Mouse (Mus musculus): ENCODE data around the gene Eno3. TPM values are rescaled to one million over a fixed set of nuclear protein-coding genes. Genes with fewer than 3 reads are reported as not detected.

Gene Eno3
- polyA plus RNA-seq, 1 experiment from 2014 or later: 468 TPM

DNA sequence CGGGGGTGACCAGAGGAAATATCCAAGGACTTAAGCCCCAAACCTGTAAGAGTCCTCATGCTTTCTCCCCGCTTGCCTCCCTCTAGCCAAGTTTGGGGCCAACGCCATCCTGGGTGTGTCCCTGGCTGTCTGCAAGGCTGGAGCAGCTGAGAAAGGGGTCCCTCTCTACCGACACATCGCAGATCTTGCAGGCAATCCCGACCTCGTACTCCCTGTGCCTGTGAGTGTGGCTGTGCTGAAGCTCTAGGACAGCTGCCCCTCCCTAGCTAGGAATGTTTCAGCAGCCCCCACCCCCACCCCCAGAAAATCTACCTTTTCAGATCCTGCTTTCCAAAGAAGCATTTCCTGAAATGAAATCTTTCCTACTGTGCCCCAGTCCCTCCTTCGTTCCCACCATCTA, 1.9 kb downstream of the Eno3 start:
- Histone ChIP-seq H3K4me1 (ENCODE audit: control insufficient read depth in 2 of 2, insufficient read depth in 2 of 2, low read length in 2 of 2) (peaks cover 29 to 39% of the 10 kb centered on the region in 2 experiments), H3K4me3 (ENCODE audit: control insufficient read depth in 1 of 2, insufficient read depth in 1 of 2, low read depth in 1 of 2, low read length in 2 of 2) (no peak overlapping the region), H3K9ac (ENCODE audit: low read length) (peak overlapping the region; percentile 99), H3K9me3 (ENCODE audit: control insufficient read depth, low read length) (no peaks in the 10 kb centered on the region), H3K4me2 (ENCODE audit: low read length) (peak overlapping the region; percentile 90), H3K27ac (replicated peaks in 1 of 2; ENCODE audit: control insufficient read depth in 1 of 2, insufficient read depth in 1 of 2, low read depth in 2 of 2, low read length in 2 of 2) (no peak overlapping the region), H3K36me3 (ENCODE audit: control insufficient read depth, insufficient read depth, low read length) (peaks cover 56% of the 10 kb centered on the region), H3K27me3 (ENCODE audit: control insufficient read depth, insufficient read depth, low read length) (no peaks in the 10 kb centered on the region)
- WGBS: 51% methylated on average over 7 of the region's 8 CpGs
- ATAC-seq (ENCODE audit: insufficient number of reproducible peaks, insufficient read depth, low FRiP score, low read depth): no peak

DNA sequence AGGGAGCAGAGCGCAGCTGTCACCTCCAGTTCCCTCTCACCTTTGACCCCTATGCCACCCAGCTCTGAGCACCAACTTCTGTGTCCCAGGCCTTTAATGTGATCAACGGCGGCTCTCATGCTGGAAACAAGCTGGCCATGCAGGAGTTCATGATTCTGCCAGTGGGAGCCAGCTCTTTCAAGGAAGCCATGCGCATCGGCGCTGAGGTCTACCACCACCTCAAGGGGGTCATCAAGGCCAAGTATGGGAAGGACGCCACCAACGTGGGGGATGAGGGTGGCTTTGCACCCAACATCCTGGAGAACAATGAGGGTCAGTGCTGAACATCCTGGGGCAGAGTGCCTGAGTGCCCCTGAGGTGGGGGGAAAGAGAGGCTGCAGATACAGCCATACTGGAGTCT, 3.6 kb downstream of the Eno3 start:
- H3K36me3 ChIP-seq (ENCODE audit: control insufficient read depth, insufficient read depth, low read length): peaks cover 73% of the 10 kb centered on the region
- H3K9ac ChIP-seq (ENCODE audit: low read length): no peak overlapping the region
- H3K9me3 ChIP-seq (ENCODE audit: control insufficient read depth, low read length): no peaks in the 10 kb centered on the region
- H3K4me1 ChIP-seq (ENCODE audit: control insufficient read depth in 2 of 2, insufficient read depth in 2 of 2, low read length in 2 of 2): peaks cover 29 to 41% of the 10 kb centered on the region in 2 experiments
- H3K4me2 ChIP-seq (ENCODE audit: low read length): no peak overlapping the region
- WGBS: 90% methylated on average over 8 of the region's 8 CpGs
- no peaks in the 10 kb centered on the region for H3K27me3 ChIP-seq (ENCODE audit: control insufficient read depth, insufficient read depth, low read length)
- no peak for ATAC-seq (ENCODE audit: insufficient number of reproducible peaks, insufficient read depth, low FRiP score, low read depth)
- no peak overlapping the region for H3K27ac ChIP-seq (replicated peaks in 1 of 2; ENCODE audit: control insufficient read depth in 1 of 2, insufficient read depth in 1 of 2, low read depth in 2 of 2, low read length in 2 of 2)
- H3K4me3 ChIP-seq (ENCODE audit: control insufficient read depth in 1 of 2, insufficient read depth in 1 of 2, low read depth in 1 of 2, low read length in 2 of 2): no peak overlapping the region

DNA sequence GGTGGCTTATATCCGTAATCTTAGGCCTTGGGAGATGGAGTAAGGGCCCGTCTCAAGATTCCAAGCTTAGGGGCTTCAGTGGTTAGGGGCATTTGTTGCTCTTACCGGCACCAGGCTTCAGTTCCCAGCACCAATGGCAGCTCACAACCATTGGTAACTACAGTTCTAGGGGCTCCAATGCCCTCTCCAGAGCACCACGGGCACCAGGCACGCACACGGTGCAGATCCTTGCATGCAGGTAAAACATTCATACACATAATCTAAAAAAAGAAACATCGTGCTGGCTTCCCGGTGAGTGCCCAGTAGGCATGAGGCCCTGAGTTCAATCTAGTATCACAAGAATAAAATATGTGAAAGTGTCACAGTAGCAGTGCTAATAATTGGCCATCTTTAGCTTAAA, 6.1 kb downstream of the Eno3 start:
- Histone ChIP-seq H3K4me2 (ENCODE audit: low read length) (no peak overlapping the region), H3K4me3 (ENCODE audit: control insufficient read depth in 1 of 2, insufficient read depth in 1 of 2, low read depth in 1 of 2, low read length in 2 of 2) (no peak overlapping the region), H3K9me3 (ENCODE audit: control insufficient read depth, low read length) (no peaks in the 10 kb centered on the region), H3K36me3 (ENCODE audit: control insufficient read depth, insufficient read depth, low read length) (peaks cover 88% of the 10 kb centered on the region), H3K27ac (replicated peaks in 1 of 2; ENCODE audit: control insufficient read depth in 1 of 2, insufficient read depth in 1 of 2, low read depth in 2 of 2, low read length in 2 of 2) (0 out of 4 replicates have a peak overlapping the region, but pooled peaks of 1 of the 2 experiments have one; percentile 19), H3K27me3 (ENCODE audit: control insufficient read depth, insufficient read depth, low read length) (no peaks in the 10 kb centered on the region), H3K9ac (ENCODE audit: low read length) (no peak overlapping the region), H3K4me1 (ENCODE audit: control insufficient read depth in 2 of 2, insufficient read depth in 2 of 2, low read length in 2 of 2) (peaks cover 9 to 33% of the 10 kb centered on the region in 2 experiments)
- ATAC-seq (ENCODE audit: insufficient number of reproducible peaks, insufficient read depth, low FRiP score, low read depth): no peak
- 73% methylated on average over 8 of the region's 8 CpGs for WGBS

GRCm38 (mm10) chr11:70663957-70664356, 7.0 kb downstream of the Eno3 start:
- Histone ChIP-seq H3K36me3 (ENCODE audit: control insufficient read depth, insufficient read depth, low read length) (peaks cover 82% of the 10 kb centered on the region), H3K9me3 (ENCODE audit: control insufficient read depth, low read length) (no peaks in the 10 kb centered on the region), H3K9ac (ENCODE audit: low read length) (no peak overlapping the region), H3K4me1 (ENCODE audit: control insufficient read depth in 2 of 2, insufficient read depth in 2 of 2, low read length in 2 of 2) (peaks cover 3 to 27% of the 10 kb centered on the region in 2 experiments; a peak in 3 of 4 replicates), H3K4me2 (ENCODE audit: low read length) (no peak overlapping the region), H3K4me3 (ENCODE audit: control insufficient read depth in 1 of 2, insufficient read depth in 1 of 2, low read depth in 1 of 2, low read length in 2 of 2) (no peak overlapping the region), H3K27me3 (ENCODE audit: control insufficient read depth, insufficient read depth, low read length) (no peaks in the 10 kb centered on the region), H3K27ac (replicated peaks in 1 of 2; ENCODE audit: control insufficient read depth in 1 of 2, insufficient read depth in 1 of 2, low read depth in 2 of 2, low read length in 2 of 2) (0 out of 4 replicates have a peak overlapping the region, but pooled peaks of 1 of the 2 experiments have one; percentile 24)
- 69% methylated on average over 6 of the region's 6 CpGs for WGBS
- ATAC-seq (ENCODE audit: insufficient number of reproducible peaks, insufficient read depth, low FRiP score, low read depth): no peak

DNA sequence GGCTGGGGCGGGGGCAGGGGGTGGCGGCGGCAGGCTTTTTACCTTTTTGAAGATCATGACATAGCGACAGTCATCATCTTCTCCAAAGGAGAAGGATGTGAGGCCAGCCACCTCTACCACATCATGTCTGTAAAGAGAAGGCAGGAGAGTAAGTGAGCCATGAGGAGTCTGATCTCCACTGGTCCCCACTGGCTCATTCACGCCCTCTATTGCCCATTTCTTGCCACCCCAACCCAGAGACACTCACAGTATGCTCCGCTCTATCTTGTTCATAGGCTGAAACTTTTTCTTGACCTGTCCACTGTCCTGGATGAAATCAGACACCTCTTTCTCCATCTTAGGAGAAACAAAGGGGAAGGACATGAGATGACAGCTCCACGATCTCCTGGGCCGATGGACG, 7.7 kb downstream of the Eno3 start:
- no peak overlapping the region for H3K4me3 ChIP-seq (ENCODE audit: control insufficient read depth in 1 of 2, insufficient read depth in 1 of 2, low read depth in 1 of 2, low read length in 2 of 2)
- ATAC-seq (ENCODE audit: insufficient number of reproducible peaks, insufficient read depth, low FRiP score, low read depth): no peak
- no peaks in the 10 kb centered on the region for H3K27me3 ChIP-seq (ENCODE audit: control insufficient read depth, insufficient read depth, low read length)
- H3K27ac ChIP-seq (replicated peaks in 1 of 2; ENCODE audit: control insufficient read depth in 1 of 2, insufficient read depth in 1 of 2, low read depth in 2 of 2, low read length in 2 of 2): no peak overlapping the region
- H3K9ac ChIP-seq (ENCODE audit: low read length): no peak overlapping the region
- H3K36me3 ChIP-seq (ENCODE audit: control insufficient read depth, insufficient read depth, low read length): peaks cover 74% of the 10 kb centered on the region
- peaks cover 2 to 21% of the 10 kb centered on the region in 2 experiments; a peak in 3 of 4 replicates for H3K4me1 ChIP-seq (ENCODE audit: control insufficient read depth in 2 of 2, insufficient read depth in 2 of 2, low read length in 2 of 2)
- no peaks in the 10 kb centered on the region for H3K9me3 ChIP-seq (ENCODE audit: control insufficient read depth, low read length)
- WGBS: 87% methylated on average over 9 of the region's 9 CpGs
- H3K4me2 ChIP-seq (ENCODE audit: low read length): no peak overlapping the region

- Histone ChIP-seq H3K36me3 (ENCODE audit: control insufficient read depth, insufficient read depth, low read length) (peaks cover 62% of the 10 kb centered on the region), H3K4me1 (ENCODE audit: control insufficient read depth in 2 of 2, insufficient read depth in 2 of 2, low read length in 2 of 2) (peaks cover 10 to 28% of the 10 kb centered on the region in 2 experiments; a peak in 3 of 4 replicates), H3K27me3 (ENCODE audit: control insufficient read depth, insufficient read depth, low read length) (no peaks in the 10 kb centered on the region), H3K4me2 (ENCODE audit: low read length) (no peak overlapping the region), H3K9ac (ENCODE audit: low read length) (no peak overlapping the region), H3K9me3 (ENCODE audit: control insufficient read depth, low read length) (no peaks in the 10 kb centered on the region), H3K27ac (replicated peaks in 1 of 2; ENCODE audit: control insufficient read depth in 1 of 2, insufficient read depth in 1 of 2, low read depth in 2 of 2, low read length in 2 of 2) (no peak overlapping the region), H3K4me3 (ENCODE audit: control insufficient read depth in 1 of 2, insufficient read depth in 1 of 2, low read depth in 1 of 2, low read length in 2 of 2) (no peak overlapping the region)
- no peak for ATAC-seq (ENCODE audit: insufficient number of reproducible peaks, insufficient read depth, low FRiP score, low read depth)
- 87% methylated on average over 8 of the region's 8 CpGs for WGBS
Measured at GRCm38 (mm10) chr11:70666687-70667086, 9.7 kb downstream of the Eno3 start.

DNA sequence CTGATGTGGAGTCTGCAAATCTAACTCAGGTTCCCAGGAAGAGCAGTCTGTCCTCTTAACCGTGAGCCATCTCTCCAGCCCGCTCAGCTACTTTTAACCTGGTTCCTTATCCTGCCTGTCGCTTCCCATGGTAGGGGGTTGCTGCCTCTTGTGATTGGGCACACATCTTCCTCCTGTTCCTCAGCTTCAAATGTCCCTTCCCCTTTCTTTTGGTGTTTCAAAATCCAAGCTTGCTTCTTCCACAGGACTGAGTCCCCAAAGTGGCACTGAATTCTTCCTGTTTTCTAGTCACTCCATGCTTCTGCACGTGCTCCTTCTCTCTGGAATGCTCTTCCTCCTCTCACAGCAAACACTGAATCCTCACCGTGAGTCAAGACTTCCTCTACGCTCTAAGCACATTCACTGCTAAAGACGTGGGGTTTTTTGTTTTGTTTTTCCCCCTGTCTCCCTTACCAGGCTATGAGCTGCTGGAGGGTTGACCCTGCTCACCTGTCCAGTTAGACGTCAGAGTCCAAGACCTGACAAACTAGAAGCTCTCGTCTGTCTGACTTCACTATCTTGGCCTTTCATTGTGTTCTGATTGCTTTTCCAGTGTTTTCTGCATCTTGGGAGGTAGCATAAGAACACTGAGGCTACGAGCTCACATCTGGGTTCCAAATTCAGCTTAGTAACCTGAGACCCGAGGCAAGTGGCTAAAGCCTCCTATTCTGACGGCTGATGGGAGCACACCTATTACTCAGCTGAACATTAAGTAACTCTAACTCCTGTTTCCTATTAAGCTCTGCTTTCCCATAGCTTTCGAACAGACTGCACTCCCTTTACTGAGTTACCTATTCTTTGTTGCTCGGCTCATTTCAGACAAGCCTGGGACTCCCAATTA, 10.5 kb downstream of the Eno3 start:
- ATAC-seq (ENCODE audit: insufficient number of reproducible peaks, insufficient read depth, low FRiP score, low read depth): no peak
- Histone ChIP-seq H3K4me2 (ENCODE audit: low read length) (peak overlapping the region; percentile 93), H3K9me3 (ENCODE audit: control insufficient read depth, low read length) (no peaks in the 10 kb centered on the region), H3K4me3 (ENCODE audit: control insufficient read depth in 1 of 2, insufficient read depth in 1 of 2, low read depth in 1 of 2, low read length in 2 of 2) (peak overlapping the region in 1 of 2 experiments; percentile 64; a peak in 2 of 4 replicates), H3K4me1 (ENCODE audit: control insufficient read depth in 2 of 2, insufficient read depth in 2 of 2, low read length in 2 of 2) (peaks cover 10 to 28% of the 10 kb centered on the region in 2 experiments; a peak in 3 of 4 replicates), H3K27ac (replicated peaks in 1 of 2; ENCODE audit: control insufficient read depth in 1 of 2, insufficient read depth in 1 of 2, low read depth in 2 of 2, low read length in 2 of 2) (peak overlapping the region in 1 of 2 experiments; percentile 98; a peak in 2 of 4 replicates), H3K27me3 (ENCODE audit: control insufficient read depth, insufficient read depth, low read length) (no peaks in the 10 kb centered on the region), H3K9ac (ENCODE audit: low read length) (peak overlapping the region; percentile 78), H3K36me3 (ENCODE audit: control insufficient read depth, insufficient read depth, low read length) (peaks cover 62% of the 10 kb centered on the region)
- WGBS: 66% methylated on average over 14 of the region's 14 CpGs
